Mouse (Mus musculus) naive thymus-derived CD4-positive, alpha-beta T cell, adult 5 months (primary cell): ENCODE results near the gene Prl3d3. TPM values are rescaled to one million over a fixed set of nuclear protein-coding genes. Genes with fewer than 3 reads are reported as not detected.

Experiments used
- polyA plus RNA-seq: library from polyadenylated mRNA; unstranded; fragments of 100-300 nt; shearing (Covaris generic); gene quantifications from one replicate; pipeline ENCODE4 v1.2.1, GENCODE M21; 2017

The Prl3d3 gene
- not detected for polyA plus RNA-seq

GRCm38 (mm10) chr13:27156490-27156889, at the start of gene Prl3d3:
Gene Prl3d3, plus strand, starts transcription at chr13:27156790.

GRCm38 (mm10) chr13:27121398-27121797, 35.2 kb upstream of the Prl3d3 start, which contains the start of gene Prl3d2:
Gene Prl3d2, plus strand, starts transcription at chr13:27121698.

GRCm38 (mm10) chr13:27196359-27196758, 39.8 kb downstream of the Prl3d3 start, which contains the start of gene Prl3c1:
Gene Prl3c1, plus strand, starts transcription at chr13:27196659.

Other genes with a start within 250 kb of the Prl3d3 start
- gene Prl, start 99.2 kb upstream of the Prl3d3 start, polyA plus RNA-seq, result not detected
- not detected for gene Prl3d1, start 62.6 kb upstream of the Prl3d3 start, polyA plus RNA-seq
- not detected for gene Prl3d2, start 35.1 kb upstream of the Prl3d3 start, polyA plus RNA-seq
- gene Prl3c1, start 39.9 kb downstream of the Prl3d3 start, polyA plus RNA-seq, result not detected
- gene Prl3b1, start 85.1 kb downstream of the Prl3d3 start, polyA plus RNA-seq, result not detected
- not detected for gene Prl3a1, start 102.6 kb downstream of the Prl3d3 start, polyA plus RNA-seq
- gene Prl6a1, start 155.8 kb downstream of the Prl3d3 start, polyA plus RNA-seq, result 0.41 TPM
- gene Prl8a2, start 188.9 kb downstream of the Prl3d3 start, polyA plus RNA-seq, result not detected
- not detected for gene Prl2b1, start 234.1 kb downstream of the Prl3d3 start, polyA plus RNA-seq